Mouse (Mus musculus): ENCODE measurements around the gene 1700016H13Rik. TPM values are rescaled to one million over a fixed set of nuclear protein-coding genes. Genes with fewer than 3 reads are reported as not detected.

The 1700016H13Rik gene
- polyA plus RNA-seq, 1 experiment from 2014 or later = not detected

DNA sequence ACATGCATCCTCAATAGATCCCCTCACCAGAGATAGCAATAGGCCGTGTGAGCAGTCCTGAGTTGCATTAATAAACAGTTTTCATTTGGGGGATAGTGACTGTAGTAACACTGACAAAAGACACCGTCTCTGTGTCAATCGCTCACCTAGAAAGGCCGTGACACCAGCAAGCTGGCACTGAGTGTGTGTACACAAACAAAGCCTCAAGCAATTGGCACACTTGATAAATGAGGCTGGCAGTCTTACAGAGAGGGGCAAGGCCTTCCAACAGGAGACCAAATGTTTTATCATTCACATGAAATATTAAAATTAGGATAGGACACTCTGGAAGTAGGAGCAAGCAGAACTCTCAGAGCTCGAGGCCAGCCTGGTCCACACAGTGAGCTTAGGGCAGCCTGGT, 33.5 kb downstream of the 1700016H13Rik start:
- Histone ChIP-seq H3K27me3 (replicated peaks; ENCODE audit: control insufficient read depth, insufficient read depth, low read length) (no peaks in the 10 kb centered on the region), H3K9ac (ENCODE audit: low read depth, low read length) (no peak overlapping the region), H3K4me3 (ENCODE audit: low read length) (no peak overlapping the region), H3K4me2 (ENCODE audit: low read depth, low read length) (no peak overlapping the region), H3K9me3 (ENCODE audit: control insufficient read depth, low read length) (no peaks in the 10 kb centered on the region), H3K36me3 (ENCODE audit: control insufficient read depth, insufficient read depth, low read length) (no peaks in the 10 kb centered on the region), H3K27ac (ENCODE audit: low read length) (no peak overlapping the region), H3K4me1 (ENCODE audit: control insufficient read depth, insufficient read depth, low read length) (0 out of 2 replicates have a peak, but pooled peaks cover 3% of the 10 kb centered on the region)
- no peak for ATAC-seq
- 77% methylated on average over 5 of the region's 5 CpGs for WGBS

DNA sequence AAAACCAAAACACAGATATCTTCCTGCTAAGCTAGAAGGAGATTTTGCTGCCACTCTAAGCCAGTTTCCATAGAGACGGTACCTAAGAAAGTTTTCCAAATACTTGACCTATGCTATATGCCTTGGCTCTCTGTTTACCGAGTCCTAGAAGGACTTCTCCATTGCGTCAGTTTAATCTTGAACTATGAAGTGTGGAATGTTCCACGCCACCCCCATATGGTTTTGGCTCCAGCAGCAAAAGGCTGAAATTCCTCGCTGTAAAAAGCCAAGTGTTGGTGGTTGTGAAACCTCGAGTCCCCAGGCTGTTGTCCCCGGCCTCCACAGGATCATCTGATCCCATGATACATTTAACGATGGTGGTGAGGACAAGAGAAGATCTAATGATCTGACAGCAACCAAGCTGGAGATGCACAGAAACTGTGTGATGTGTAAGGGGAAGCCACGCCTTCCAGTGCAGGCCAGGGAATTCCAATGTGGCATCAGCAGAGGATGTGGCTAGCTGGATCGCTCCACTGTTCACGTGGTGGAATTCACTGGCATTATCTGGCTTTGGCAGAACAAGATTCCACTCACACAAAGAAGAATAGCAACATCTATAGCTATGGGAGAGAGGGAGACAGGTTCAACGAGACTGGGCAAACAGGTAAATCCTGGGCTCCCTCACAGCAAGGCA, 35.4 kb downstream of the 1700016H13Rik start:
- Histone ChIP-seq H3K9me3 (ENCODE audit: control insufficient read depth, low read length) (no peaks in the 10 kb centered on the region), H3K4me2 (ENCODE audit: low read depth, low read length) (no peak overlapping the region), H3K27ac (ENCODE audit: low read length) (peak overlapping the region; percentile 50), H3K27me3 (replicated peaks; ENCODE audit: control insufficient read depth, insufficient read depth, low read length) (no peaks in the 10 kb centered on the region), H3K4me3 (ENCODE audit: low read length) (no peak overlapping the region), H3K36me3 (ENCODE audit: control insufficient read depth, insufficient read depth, low read length) (no peaks in the 10 kb centered on the region), H3K9ac (ENCODE audit: low read depth, low read length) (no peak overlapping the region), H3K4me1 (ENCODE audit: control insufficient read depth, insufficient read depth, low read length) (0 out of 2 replicates have a peak, but pooled peaks cover 3% of the 10 kb centered on the region)
- 57% methylated on average over 12 of the region's 12 CpGs for WGBS
- peak; percentile 73 for ATAC-seq

DNA sequence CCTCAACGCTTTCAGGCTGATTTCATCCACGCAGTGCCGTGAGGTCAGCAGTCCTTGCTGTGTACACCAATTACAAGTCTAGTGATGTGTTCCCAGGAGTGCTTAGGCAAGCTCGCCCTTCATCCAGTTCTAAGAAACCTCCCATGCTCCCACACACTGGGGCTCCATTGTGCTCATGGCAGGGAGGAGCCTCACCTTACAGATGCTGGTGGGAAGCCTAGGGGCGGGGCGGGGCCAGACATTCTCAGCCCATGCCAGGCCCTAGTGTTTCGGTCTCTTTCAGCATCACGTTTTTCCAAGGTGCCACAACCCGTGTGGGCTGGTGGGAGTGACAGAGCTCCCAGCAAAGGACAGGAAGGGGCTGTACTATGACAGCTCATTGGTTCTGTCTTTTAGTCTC, 38.6 kb downstream of the 1700016H13Rik start:
- 0 out of 2 replicates have a peak, but pooled peaks cover 3% of the 10 kb centered on the region for H3K4me1 ChIP-seq (ENCODE audit: control insufficient read depth, insufficient read depth, low read length)
- 68% methylated on average over 9 of the region's 9 CpGs for WGBS
- H3K9ac ChIP-seq (ENCODE audit: low read depth, low read length) = no peak overlapping the region
- no peak overlapping the region for H3K4me3 ChIP-seq (ENCODE audit: low read length)
- no peak overlapping the region for H3K4me2 ChIP-seq (ENCODE audit: low read depth, low read length)
- ATAC-seq = no peak
- H3K27ac ChIP-seq (ENCODE audit: low read length) = no peak overlapping the region
- no peaks in the 10 kb centered on the region for H3K27me3 ChIP-seq (replicated peaks; ENCODE audit: control insufficient read depth, insufficient read depth, low read length)
- no peaks in the 10 kb centered on the region for H3K36me3 ChIP-seq (ENCODE audit: control insufficient read depth, insufficient read depth, low read length)
- H3K9me3 ChIP-seq (ENCODE audit: control insufficient read depth, low read length) = no peaks in the 10 kb centered on the region

DNA sequence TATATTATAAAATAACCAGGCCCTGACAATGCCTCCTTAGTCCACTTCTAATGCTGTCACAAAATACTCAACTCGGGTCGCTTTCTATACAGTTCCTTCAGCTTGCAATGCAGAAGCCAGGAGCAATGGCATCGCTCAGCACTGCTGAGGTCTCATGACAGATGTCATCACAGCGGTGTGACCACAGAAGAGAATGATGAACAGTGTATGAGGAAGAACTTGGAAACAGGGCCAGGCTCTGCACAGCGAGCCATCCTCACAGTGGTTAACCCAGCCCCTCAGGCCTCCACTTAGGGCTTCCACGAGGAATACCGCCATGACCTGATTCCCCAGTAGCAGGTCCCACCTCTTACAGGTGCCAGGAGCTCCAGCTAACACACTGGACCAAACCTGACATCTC, 41.5 kb downstream of the 1700016H13Rik start:
- 89% methylated on average over 7 of the region's 7 CpGs for WGBS
- Histone ChIP-seq H3K9me3 (ENCODE audit: control insufficient read depth, low read length) (no peaks in the 10 kb centered on the region), H3K4me3 (ENCODE audit: low read length) (no peak overlapping the region), H3K27ac (ENCODE audit: low read length) (no peak overlapping the region), H3K27me3 (replicated peaks; ENCODE audit: control insufficient read depth, insufficient read depth, low read length) (no peaks in the 10 kb centered on the region), H3K9ac (ENCODE audit: low read depth, low read length) (no peak overlapping the region), H3K4me2 (ENCODE audit: low read depth, low read length) (no peak overlapping the region), H3K36me3 (ENCODE audit: control insufficient read depth, insufficient read depth, low read length) (no peaks in the 10 kb centered on the region), H3K4me1 (ENCODE audit: control insufficient read depth, insufficient read depth, low read length) (no peaks in the 10 kb centered on the region)
- no peak for ATAC-seq

DNA sequence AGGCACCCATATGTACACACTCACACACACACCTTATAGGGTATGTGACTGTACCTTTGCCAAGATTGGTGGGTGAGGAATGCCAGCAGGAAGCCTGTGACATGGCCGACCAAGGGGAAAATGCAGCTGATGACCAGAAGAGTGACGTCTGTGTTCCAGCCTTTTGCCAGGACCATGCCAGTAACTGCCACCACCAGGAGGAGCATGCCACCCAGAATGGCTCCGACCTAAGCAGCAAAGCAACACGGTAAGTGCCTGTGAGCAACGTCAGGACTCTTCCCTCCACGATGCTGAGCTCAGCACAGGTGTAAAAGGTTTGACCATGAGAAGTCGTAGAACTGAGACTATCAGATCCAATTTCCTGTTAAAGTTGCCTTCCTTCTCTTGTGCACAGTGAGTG, 43.5 kb downstream of the 1700016H13Rik start:
- Histone ChIP-seq H3K4me2 (ENCODE audit: low read depth, low read length) (no peak overlapping the region), H3K27ac (ENCODE audit: low read length) (no peak overlapping the region), H3K9ac (ENCODE audit: low read depth, low read length) (no peak overlapping the region), H3K36me3 (ENCODE audit: control insufficient read depth, insufficient read depth, low read length) (no peaks in the 10 kb centered on the region), H3K4me3 (ENCODE audit: low read length) (no peak overlapping the region), H3K9me3 (ENCODE audit: control insufficient read depth, low read length) (no peaks in the 10 kb centered on the region), H3K27me3 (replicated peaks; ENCODE audit: control insufficient read depth, insufficient read depth, low read length) (no peaks in the 10 kb centered on the region), H3K4me1 (ENCODE audit: control insufficient read depth, insufficient read depth, low read length) (no peaks in the 10 kb centered on the region)
- 87% methylated on average over 7 of the region's 7 CpGs for WGBS
- ATAC-seq = no peak

DNA sequence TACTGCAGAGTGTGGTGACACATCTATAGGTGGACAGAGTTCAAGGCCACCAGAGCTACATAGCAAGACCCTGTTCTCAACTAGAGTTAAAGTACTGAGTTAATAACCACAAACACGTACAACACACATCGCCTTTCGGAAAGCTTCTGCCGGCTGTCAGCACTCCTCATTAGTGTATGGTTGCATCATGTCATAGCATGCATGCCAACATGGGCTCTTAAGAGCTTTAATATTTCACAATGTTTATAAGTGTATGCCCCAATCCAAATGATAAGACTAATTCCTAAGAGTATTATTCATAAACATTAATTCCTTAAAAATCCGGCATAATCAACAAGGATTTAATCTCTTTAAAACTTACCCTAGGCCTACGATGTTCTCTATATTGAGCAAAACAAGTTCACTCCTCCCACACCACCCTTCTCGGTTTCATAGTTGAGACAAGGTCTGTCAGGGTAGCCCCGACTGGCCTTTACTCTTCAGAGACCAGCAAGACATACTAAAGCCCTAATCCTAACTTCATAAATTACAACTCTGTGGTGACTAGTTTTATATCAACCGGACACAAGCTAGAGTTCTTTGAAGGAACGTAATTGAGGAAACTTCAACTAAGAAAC, 44.8 kb downstream of the 1700016H13Rik start:
- Histone ChIP-seq H3K36me3 (ENCODE audit: control insufficient read depth, insufficient read depth, low read length) (no peaks in the 10 kb centered on the region), H3K4me2 (ENCODE audit: low read depth, low read length) (no peak overlapping the region), H3K27me3 (replicated peaks; ENCODE audit: control insufficient read depth, insufficient read depth, low read length) (no peaks in the 10 kb centered on the region), H3K9me3 (ENCODE audit: control insufficient read depth, low read length) (no peaks in the 10 kb centered on the region), H3K4me1 (ENCODE audit: control insufficient read depth, insufficient read depth, low read length) (no peaks in the 10 kb centered on the region), H3K27ac (ENCODE audit: low read length) (no peak overlapping the region), H3K4me3 (ENCODE audit: low read length) (no peak overlapping the region), H3K9ac (ENCODE audit: low read depth, low read length) (no peak overlapping the region)
- WGBS = 84% methylated on average over 10 of the region's 10 CpGs
- ATAC-seq = no peak

DNA sequence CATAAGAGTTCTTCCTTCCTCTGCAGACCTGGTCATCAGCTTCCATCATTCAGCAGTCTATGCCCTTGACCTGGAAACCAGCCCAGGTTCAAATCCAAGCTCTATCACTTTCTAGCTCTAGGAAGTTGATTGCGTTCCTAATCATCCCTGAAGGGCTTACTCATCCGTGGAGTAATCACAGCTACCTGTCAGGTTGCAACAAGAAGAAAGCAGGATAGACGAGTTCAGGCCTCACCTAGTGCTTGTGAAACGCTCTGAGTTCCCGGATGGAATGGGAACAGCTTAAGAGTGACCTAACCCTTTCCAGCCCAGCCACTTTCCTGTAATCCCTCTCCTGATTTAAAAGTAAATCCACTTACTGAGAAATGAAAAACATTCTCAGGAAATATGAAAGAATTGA, 45.7 kb downstream of the 1700016H13Rik start:
- Histone ChIP-seq H3K4me2 (ENCODE audit: low read depth, low read length) (no peak overlapping the region), H3K36me3 (ENCODE audit: control insufficient read depth, insufficient read depth, low read length) (no peaks in the 10 kb centered on the region), H3K27me3 (replicated peaks; ENCODE audit: control insufficient read depth, insufficient read depth, low read length) (no peaks in the 10 kb centered on the region), H3K9me3 (ENCODE audit: control insufficient read depth, low read length) (no peaks in the 10 kb centered on the region), H3K4me3 (ENCODE audit: low read length) (no peak overlapping the region), H3K9ac (ENCODE audit: low read depth, low read length) (no peak overlapping the region), H3K4me1 (ENCODE audit: control insufficient read depth, insufficient read depth, low read length) (no peaks in the 10 kb centered on the region), H3K27ac (ENCODE audit: low read length) (no peak overlapping the region)
- ATAC-seq = no peak
- WGBS = 61% methylated on average over 5 of the region's 5 CpGs

DNA sequence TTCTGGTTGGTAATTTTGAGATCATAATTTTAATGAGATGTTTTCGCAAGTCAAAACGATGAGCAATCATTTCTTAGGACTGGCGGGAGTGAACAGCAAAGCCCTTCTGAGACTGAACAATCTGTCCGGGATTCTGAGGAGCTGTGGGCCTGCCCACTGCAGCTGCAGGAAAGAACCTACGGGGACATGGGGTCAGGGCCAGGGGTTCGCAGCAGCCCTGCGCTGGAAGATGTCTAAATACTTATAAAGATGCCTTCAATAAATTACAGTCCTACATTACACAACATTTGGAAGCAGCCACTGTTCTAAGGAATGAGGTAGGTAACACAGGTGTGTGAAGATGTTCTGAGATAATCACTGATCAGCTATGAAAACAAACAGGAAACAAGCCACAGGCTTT, 50.1 kb downstream of the 1700016H13Rik start:
- H3K9me3 ChIP-seq (ENCODE audit: control insufficient read depth, low read length) = no peaks in the 10 kb centered on the region
- H3K27me3 ChIP-seq (replicated peaks; ENCODE audit: control insufficient read depth, insufficient read depth, low read length) = no peaks in the 10 kb centered on the region
- H3K9ac ChIP-seq (ENCODE audit: low read depth, low read length) = no peak overlapping the region
- no peak overlapping the region for H3K4me2 ChIP-seq (ENCODE audit: low read depth, low read length)
- no peaks in the 10 kb centered on the region for H3K36me3 ChIP-seq (ENCODE audit: control insufficient read depth, insufficient read depth, low read length)
- no peak for ATAC-seq
- H3K27ac ChIP-seq (ENCODE audit: low read length) = no peak overlapping the region
- no peaks in the 10 kb centered on the region for H3K4me1 ChIP-seq (ENCODE audit: control insufficient read depth, insufficient read depth, low read length)
- H3K4me3 ChIP-seq (ENCODE audit: low read length) = no peak overlapping the region
- 73% methylated on average over 7 of the region's 7 CpGs for WGBS

DNA sequence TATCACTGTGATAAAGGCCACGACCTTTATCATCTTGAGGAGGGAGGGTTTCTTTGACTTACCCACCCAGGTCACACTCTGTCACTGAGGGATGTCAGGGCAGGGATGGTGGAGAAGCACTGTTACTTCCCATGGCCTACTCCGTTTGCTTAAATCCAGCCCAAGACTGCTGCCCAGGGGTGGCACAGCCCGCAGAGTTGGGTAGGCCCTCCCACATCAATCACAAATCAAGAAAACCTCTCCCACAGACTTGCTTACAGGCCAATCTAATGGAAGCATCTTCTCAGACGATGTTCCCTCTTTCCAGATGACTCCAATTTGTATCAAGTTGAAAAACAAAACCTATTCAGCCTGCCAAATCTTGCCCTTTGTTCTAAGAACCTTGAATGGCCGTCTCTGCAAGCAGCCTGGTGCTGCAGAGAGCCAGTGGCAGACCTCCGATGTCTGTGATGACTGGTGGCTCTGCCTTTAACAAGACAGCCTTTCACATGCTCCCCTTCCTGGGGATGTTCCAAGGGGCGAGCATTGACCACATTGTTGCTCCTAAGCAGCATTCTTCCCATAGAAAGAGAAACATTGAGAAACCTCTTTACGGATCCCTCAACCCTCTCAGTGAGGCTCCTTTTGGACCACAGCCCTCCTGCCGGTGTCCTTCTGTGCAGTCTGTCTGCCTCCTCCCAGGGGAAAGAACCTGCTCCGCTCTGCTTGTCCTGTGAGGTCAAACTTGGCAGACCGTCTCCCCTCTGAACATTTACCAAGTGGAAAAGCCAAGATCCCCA, 52.5 kb downstream of the 1700016H13Rik start:
- Histone ChIP-seq H3K4me2 (ENCODE audit: low read depth, low read length) (no peak overlapping the region), H3K9me3 (ENCODE audit: control insufficient read depth, low read length) (no peaks in the 10 kb centered on the region), H3K27ac (ENCODE audit: low read length) (no peak overlapping the region), H3K4me3 (ENCODE audit: low read length) (no peak overlapping the region), H3K4me1 (ENCODE audit: control insufficient read depth, insufficient read depth, low read length) (no peaks in the 10 kb centered on the region), H3K36me3 (ENCODE audit: control insufficient read depth, insufficient read depth, low read length) (no peaks in the 10 kb centered on the region), H3K9ac (ENCODE audit: low read depth, low read length) (no peak overlapping the region), H3K27me3 (replicated peaks; ENCODE audit: control insufficient read depth, insufficient read depth, low read length) (no peaks in the 10 kb centered on the region)
- no peak for ATAC-seq
- 66% methylated on average over 11 of the region's 11 CpGs for WGBS

Data from intestine, embryonic 16.5 days (tissue).